Mouse (Mus musculus) limb, embryonic 15.5 days (tissue): ENCODE measurements around the gene Chit1. TPM values are rescaled to one million over a fixed set of nuclear protein-coding genes. Genes with fewer than 3 reads are reported as not detected.
A peak's percentile ranks its signal among the peaks of the same experiment; 100 is the strongest.

Experiments used
- ATAC-seq: fragments of 200-750 bp; cut with Nextera tagmentation; 2 replicates; pipeline ENCODE4 v1.8.0; 2017; ENCODE audit warnings: low read depth, moderate TSS enrichment; ENCODE audit not compliant: insufficient number of reproducible peaks, low FRiP score, low TSS enrichment
- H3K27ac ChIP-seq: fragments of 300-500 bp; sonication (generic); 2 replicates; pipeline ENCODE4 v1.5.1; 2015; ENCODE audit warnings: moderate library complexity, mild to moderate bottlenecking, inconsistent platforms
- H3K27me3 ChIP-seq: fragments of 300-500 bp; sonication (generic); 2 replicates; pipeline ENCODE4 v1.6.1; 2015; ENCODE audit warnings: inconsistent platforms
- H3K36me3 ChIP-seq: fragments of 300-500 bp; sonication (generic); 2 replicates; pipeline ENCODE4 v1.6.1; 2015; ENCODE audit warnings: inconsistent platforms
- H3K4me1 ChIP-seq: fragments of 300-500 bp; sonication (generic); 2 replicates; pipeline ENCODE4 v1.6.1; 2015; ENCODE audit warnings: inconsistent platforms
- H3K4me2 ChIP-seq: fragments of 300-500 bp; sonication (generic); 2 replicates; pipeline ENCODE4 v1.6.1; 2015; ENCODE audit warnings: mild to moderate bottlenecking, inconsistent platforms
- H3K4me3 ChIP-seq: fragments of 300-500 bp; sonication (generic); 2 replicates; pipeline ENCODE4 v1.5.1; 2015; ENCODE audit warnings: mild to moderate bottlenecking, inconsistent platforms
- H3K9ac ChIP-seq: fragments of 300-500 bp; sonication (generic); 2 replicates; pipeline ENCODE4 v1.6.1; 2015; ENCODE audit warnings: inconsistent platforms
- H3K9me3 ChIP-seq: fragments of 300-500 bp; sonication (generic); 2 replicates; pipeline ENCODE4 v1.6.1; 2016; ENCODE audit warnings: inconsistent platforms
- WGBS: fragments of 180-500 bp; shearing (Covaris S2); methylation state at CpG from one replicate; pipeline ENCODE4 v1.1.7; 2015; 5-methylcytosine and 5-hydroxymethylcytosine counted together
- polyA plus RNA-seq: library from polyadenylated mRNA; unstranded; fragments of >200 nt; fragmentation: Nextera tagmentation; extraction: Ambion mirVana; gene quantifications from 2 replicates; pipeline ENCODE4 v1.2.1, GENCODE M21; 2015

Gene Chit1
- polyA plus RNA-seq, 1 experiment from 2014 or later, result 0.59 TPM

DNA sequence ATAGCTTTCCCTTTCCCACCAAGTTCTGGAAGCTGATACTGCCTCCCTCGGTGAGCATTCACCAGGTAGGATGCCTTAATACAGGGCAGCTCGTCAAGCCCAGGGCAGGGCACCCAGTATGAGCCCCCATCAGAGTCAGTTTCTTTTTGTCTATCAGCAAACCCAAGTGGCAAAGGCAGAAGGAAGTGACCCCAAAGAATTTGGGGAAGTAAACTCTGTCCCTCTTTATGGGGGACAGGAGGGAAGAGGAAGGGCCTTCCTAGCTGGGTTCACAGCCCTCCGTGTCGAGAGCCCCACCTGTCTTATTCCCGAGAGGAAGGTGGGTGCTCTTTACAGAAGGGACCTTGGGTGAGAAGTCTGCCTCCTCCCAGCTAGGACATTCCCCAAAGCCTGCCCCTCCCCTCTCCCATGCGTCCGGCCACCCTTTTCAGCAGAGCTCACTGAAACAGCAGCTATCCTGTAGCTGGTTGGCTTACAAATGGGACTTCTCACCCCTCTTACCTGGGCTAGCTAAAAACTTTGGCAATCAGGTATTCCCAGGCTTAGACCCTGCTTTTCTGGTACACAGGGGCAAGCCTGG lies 15.9 kb upstream of the Chit1 start:
- Histone ChIP-seq H3K27me3 (no peaks in the 10 kb centered on the region), H3K9me3 (no peaks in the 10 kb centered on the region), H3K27ac (peak overlapping the region; percentile 79; the same call in 1 of the 2 replicates), H3K4me3 (no peak overlapping the region), H3K36me3 (no peaks in the 10 kb centered on the region), H3K4me2 (no peak overlapping the region), H3K9ac (no peak overlapping the region), H3K4me1 (peaks cover 71% of the 10 kb centered on the region)
- ATAC-seq, result no peak
- WGBS, result 72% methylated on average over 7 of the region's 7 CpGs

DNA sequence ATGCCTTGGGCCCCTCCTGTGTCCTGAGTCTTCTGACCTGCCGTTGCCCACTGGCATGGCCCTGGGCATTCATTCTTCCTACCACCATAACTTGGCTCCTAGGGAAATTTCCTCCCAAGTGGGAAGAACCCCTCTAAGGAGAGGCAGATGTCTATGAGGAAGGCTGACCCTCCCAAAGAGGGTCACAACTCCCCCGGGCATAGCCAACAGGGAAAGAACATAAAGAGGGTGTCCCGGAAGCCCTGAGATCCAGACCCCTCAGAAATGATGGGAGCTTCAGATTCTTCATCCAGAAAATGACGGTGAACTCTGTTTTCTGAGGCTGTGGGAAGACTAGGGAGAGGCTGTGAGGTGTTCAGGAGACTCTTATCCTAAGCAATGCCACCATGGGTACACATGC lies 15.3 kb upstream of the Chit1 start:
- H3K4me2 ChIP-seq, result no peak overlapping the region
- WGBS, result 82% methylated on average over 4 of the region's 4 CpGs
- H3K36me3 ChIP-seq, result no peaks in the 10 kb centered on the region
- no peak overlapping the region for H3K4me3 ChIP-seq
- no peaks in the 10 kb centered on the region for H3K27me3 ChIP-seq
- H3K9me3 ChIP-seq, result no peaks in the 10 kb centered on the region
- H3K4me1 ChIP-seq, result peaks cover 75% of the 10 kb centered on the region
- H3K9ac ChIP-seq, result no peak overlapping the region
- peak overlapping the region; percentile 79 for H3K27ac ChIP-seq
- ATAC-seq, result no peak

DNA sequence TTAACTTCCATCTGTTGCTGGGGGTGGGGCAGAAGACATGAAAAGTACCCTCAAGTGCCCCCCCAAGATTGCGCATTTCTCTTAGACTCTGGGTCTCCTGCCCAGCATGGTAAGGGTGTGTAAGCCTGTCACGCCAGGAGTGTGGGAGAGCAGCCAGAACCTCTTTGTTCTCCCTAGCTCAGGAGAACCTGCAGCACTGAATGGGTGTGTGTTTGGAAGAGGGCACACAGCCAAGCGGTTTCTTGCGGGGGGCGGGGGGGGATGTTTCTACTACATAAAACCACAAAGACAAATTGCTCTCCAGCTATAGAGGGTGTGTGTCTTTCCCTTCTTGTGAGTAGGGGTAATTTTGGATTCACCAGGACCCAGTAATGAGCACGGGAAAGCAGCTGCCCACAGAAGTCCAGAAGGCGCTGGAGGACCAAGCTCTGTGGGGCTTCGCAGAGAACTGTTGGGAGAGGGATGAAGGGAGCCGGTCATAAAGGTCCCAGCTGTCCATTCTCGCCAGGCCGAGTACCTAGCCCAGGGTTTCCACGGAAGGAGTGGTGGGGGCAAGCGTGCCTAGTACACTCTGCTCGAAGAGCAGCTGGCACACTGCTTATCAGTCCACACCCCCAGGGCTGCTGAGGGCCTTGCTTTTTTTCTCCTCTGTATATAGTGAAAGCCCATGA lies 14.6 kb upstream of the Chit1 start:
- Histone ChIP-seq H3K27me3 (no peaks in the 10 kb centered on the region), H3K4me3 (no peak overlapping the region), H3K9me3 (no peaks in the 10 kb centered on the region), H3K36me3 (no peaks in the 10 kb centered on the region), H3K4me2 (no peak overlapping the region), H3K9ac (no peak overlapping the region), H3K4me1 (peaks cover 75% of the 10 kb centered on the region), H3K27ac (peak overlapping the region; percentile 79)
- WGBS, result 36% methylated on average over 14 of the region's 14 CpGs
- ATAC-seq, result no peak

DNA sequence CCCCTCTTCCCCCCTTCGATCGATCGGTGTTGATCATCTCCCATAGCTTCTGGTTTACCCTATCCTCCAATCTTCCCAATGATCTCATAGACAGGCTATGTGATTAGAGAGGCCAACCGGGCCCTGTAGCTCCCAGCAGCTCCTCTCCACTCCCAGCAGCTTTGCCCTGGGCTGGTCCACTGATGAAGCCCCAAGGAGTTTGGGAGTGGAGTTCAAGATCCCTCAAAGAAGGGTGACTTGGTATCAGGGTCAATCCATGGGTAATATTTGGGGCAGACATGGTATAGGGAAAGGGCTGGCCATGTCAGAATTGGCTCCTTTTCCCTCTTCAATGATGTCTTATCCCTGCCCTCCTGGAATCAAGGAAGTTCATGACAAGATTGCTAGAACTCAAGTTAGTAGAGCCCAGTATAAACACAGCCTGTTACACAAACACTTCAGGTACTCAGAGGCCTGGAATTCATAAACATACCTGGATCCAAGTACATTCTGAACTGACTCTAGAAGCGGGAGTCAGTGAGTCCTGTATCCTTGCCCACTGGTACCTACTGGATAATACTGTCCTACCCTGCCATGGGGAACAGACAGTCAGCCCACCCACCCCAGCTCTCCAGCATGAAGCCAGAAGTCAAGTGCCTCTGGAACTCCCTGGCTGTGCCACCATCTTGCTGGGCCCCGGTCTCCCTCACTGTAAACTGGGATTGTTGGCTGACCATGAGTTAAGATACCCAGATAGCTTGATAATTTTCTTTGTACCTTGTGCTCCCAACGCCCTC lies 13.8 kb upstream of the Chit1 start:
- no peak overlapping the region for H3K4me3 ChIP-seq
- no peaks in the 10 kb centered on the region for H3K9me3 ChIP-seq
- ATAC-seq, result no peak
- peak overlapping the region; percentile 79; the same call in 1 of the 2 replicates for H3K27ac ChIP-seq
- no peaks in the 10 kb centered on the region for H3K36me3 ChIP-seq
- no peak overlapping the region for H3K4me2 ChIP-seq
- WGBS, result 92% methylated on average over 7 of the region's 7 CpGs
- no peaks in the 10 kb centered on the region for H3K27me3 ChIP-seq
- H3K9ac ChIP-seq, result no peak overlapping the region
- peaks cover 72% of the 10 kb centered on the region for H3K4me1 ChIP-seq

DNA sequence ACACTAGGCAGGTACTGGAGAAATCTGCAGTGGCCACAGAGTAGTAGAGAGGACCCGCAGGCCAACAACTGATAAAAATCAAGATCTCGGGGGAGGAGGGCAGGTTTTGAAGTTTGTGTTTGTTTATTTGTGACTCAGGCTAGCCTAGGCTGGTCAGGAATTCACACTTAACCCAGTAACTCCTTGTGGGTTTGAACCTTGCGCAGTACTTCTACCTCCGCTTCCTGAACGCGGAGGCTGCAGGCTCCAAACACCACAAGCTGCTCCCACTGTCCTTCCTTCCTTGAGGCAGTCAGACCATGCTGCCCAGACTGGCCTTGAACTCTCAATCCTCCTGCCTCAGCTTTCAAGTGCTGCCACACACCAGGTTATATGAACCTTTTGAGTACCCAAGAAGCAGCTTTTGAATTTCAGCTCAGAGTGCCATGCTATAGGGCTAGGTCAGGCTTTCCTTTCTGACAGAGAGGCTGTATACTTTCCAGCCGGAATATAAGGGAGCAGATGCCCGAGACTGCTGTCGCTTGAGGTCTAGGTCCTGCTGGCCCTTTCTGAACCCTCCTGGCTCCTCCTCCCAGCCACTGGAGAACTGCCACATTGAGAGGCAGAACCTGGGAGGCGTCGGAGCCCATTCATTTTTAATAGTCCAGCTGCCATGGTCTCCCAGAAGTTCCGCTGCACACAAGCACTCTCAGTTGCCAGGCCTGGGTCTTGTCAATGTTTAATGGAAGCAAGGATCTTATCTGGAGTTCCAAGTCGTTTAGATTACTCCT lies 12.9 kb upstream of the Chit1 start:
- no peak overlapping the region for H3K9ac ChIP-seq
- peaks cover 63% of the 10 kb centered on the region for H3K4me1 ChIP-seq
- H3K27me3 ChIP-seq, result no peaks in the 10 kb centered on the region
- H3K4me2 ChIP-seq, result peak overlapping the region; percentile 57; the same call in 1 of the 2 replicates
- no peaks in the 10 kb centered on the region for H3K9me3 ChIP-seq
- H3K27ac ChIP-seq, result peak overlapping the region; percentile 92
- no peaks in the 10 kb centered on the region for H3K36me3 ChIP-seq
- H3K4me3 ChIP-seq, result no peak overlapping the region; the same call in 1 of the 2 replicates
- WGBS, result 49% methylated on average over 13 of the region's 13 CpGs
- no peak for ATAC-seq

DNA sequence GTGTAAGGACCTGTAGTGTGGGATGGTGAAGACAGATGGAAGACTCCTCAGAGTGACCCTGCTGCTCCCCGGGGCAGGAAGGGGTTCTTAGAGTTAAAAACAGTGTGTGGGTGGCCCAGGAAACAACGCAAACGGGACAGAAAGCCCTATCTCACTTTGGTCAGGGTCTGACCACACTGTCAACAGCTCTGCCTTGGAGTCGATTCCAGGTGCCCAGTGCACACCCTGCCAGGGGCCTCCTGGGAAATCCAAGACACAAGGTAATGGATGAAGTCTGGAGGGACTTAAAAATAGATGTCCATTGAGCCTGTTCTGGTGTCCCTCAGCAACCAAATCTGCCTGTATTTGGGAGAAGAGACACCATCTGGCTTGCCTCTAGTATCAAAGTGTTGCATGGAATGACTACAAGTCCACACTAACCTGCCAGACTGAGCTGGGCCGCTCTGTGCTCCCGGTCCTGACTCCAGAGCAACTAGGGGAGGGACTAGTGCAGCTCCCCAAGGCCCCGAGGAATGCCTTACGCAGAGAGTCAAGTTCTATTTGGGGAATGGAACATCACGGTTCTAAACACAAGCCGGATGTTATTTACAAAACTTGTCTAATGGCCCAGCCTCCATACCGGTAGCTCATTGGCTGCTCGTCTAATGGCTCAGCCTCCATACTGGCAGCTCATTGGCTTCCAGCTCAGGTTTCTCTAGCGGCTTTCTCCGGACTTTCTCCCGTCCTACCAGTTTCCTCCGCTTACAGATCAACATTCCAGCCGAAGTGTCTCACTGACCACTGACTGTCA lies 12.1 kb upstream of the Chit1 start:
- Histone ChIP-seq H3K9me3 (no peaks in the 10 kb centered on the region), H3K4me1 (peaks cover 60% of the 10 kb centered on the region), H3K36me3 (no peaks in the 10 kb centered on the region), H3K4me3 (peak overlapping the region; percentile 42), H3K27ac (peak overlapping the region; percentile 92), H3K9ac (no peak overlapping the region), H3K4me2 (peak overlapping the region; percentile 57), H3K27me3 (no peaks in the 10 kb centered on the region)
- 6% methylated on average over 17 of the region's 17 CpGs for WGBS
- peak; percentile 80 for ATAC-seq

DNA sequence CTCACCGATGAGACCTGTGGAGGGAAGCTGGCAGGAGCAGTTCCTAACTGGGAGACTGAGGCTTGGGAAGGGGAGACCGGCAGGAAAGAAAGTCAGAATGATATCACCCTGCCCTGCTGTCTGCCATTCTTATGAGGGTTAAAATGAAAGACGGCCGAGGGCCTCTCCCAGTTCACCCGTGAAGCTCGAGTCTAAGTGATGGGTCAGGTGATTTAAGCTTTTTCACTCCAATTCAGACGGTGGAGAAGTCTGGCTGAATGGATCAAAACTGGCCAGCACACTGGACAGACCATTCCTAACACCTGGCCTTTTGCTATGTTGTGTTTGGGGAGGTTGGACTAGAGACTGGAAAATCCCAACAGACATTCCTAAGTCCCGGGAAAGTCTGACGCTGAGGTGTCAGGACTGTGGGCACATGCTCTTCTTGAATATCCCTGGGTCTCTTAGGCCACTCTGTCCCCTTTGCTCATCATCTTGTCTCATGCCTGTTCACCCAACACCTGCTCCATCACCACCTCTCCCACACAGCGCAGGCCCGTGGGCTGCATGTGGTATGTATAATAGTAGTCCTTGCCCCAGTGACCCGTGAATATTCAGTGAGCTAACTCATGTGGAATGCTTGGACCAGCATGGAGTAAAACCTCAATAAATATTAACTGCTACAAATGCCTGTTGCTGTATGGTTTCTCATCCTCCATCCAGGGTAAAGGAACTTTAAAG lies 11.4 kb upstream of the Chit1 start:
- Histone ChIP-seq H3K4me1 (peaks cover 61% of the 10 kb centered on the region), H3K9ac (no peak overlapping the region), H3K27me3 (no peaks in the 10 kb centered on the region), H3K36me3 (no peaks in the 10 kb centered on the region), H3K9me3 (no peaks in the 10 kb centered on the region), H3K4me3 (peak overlapping the region; percentile 42), H3K27ac (peak overlapping the region; percentile 92), H3K4me2 (peak overlapping the region; percentile 57)
- no peak for ATAC-seq
- WGBS, result 17% methylated on average over 12 of the region's 12 CpGs

DNA sequence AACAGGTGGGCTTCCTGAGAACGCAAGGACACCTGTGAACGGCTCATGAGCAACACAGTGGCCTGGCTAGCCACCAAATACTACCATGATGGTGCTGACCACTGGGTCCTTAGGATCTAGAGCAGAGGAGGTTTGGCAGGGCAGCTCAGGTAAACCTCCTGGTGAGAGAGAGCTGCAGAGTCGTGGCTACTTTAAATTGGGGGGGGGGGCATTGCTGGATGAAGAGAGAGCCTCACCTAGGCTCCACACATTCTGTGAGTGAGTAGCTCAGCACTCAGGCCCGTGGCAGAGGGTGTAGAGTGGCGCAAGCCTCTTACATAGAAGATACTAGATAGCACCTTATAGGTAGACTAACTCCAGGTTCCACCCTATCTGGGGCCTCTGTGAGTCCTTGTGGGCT lies 10.6 kb upstream of the Chit1 start:
- H3K9me3 ChIP-seq, result no peaks in the 10 kb centered on the region
- no peaks in the 10 kb centered on the region for H3K36me3 ChIP-seq
- no peaks in the 10 kb centered on the region for H3K27me3 ChIP-seq
- peaks cover 55% of the 10 kb centered on the region for H3K4me1 ChIP-seq
- H3K27ac ChIP-seq, result peak overlapping the region; percentile 92
- no peak overlapping the region for H3K9ac ChIP-seq
- ATAC-seq, result no peak
- 73% methylated on average over 5 of the region's 5 CpGs for WGBS
- H3K4me3 ChIP-seq, result no peak overlapping the region
- H3K4me2 ChIP-seq, result no peak overlapping the region

DNA sequence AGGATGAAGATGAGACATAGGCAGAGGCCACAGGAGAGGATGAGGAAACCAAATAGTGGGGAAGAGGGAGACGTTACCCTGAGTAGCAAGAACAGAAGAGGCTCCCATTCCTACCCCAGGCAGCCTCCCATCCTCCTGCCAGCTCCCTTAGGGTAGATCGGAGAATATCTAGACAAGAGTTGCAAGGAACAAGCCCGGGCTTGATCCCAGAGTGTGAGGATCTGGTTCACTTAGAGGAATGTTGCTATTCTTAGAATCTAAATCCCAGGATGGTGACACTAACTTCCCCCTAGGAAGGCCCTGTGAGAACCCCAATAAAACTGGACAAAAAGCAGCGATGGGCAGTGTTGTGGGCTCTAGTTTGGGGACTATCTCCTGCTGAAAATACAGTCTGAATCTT lies 10.1 kb upstream of the Chit1 start:
- Histone ChIP-seq H3K9me3 (no peaks in the 10 kb centered on the region), H3K4me3 (no peak overlapping the region), H3K36me3 (no peaks in the 10 kb centered on the region), H3K4me1 (peaks cover 49% of the 10 kb centered on the region), H3K27ac (peak overlapping the region; percentile 92; the same call in 1 of the 2 replicates), H3K4me2 (no peak overlapping the region), H3K9ac (no peak overlapping the region), H3K27me3 (no peaks in the 10 kb centered on the region)
- WGBS, result 56% methylated on average over 4 of the region's 4 CpGs
- ATAC-seq, result no peak

DNA sequence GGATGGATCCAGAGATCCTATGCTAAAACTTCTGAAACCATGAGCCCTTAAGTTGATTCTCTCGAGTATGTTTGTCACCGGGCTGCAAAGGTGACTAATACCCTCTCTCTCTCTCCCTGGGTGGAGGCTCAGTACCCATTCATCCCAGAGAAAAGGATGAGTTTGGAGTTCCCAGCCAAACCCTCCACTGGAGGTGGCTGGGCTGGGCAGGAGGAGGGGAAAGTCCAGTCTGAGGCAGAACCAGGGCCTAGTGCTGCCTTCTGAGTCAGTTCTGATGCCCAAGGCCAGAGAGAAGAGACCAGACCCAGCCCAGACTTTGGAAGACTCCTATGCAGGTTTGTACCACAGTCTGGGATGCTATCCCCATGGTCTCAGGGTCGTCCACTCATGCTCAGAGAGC lies 9.4 kb upstream of the Chit1 start:
- Histone ChIP-seq H3K9ac (no peak overlapping the region), H3K9me3 (no peaks in the 10 kb centered on the region), H3K4me3 (no peak overlapping the region), H3K27ac (no peak overlapping the region), H3K4me1 (peaks cover 43% of the 10 kb centered on the region), H3K36me3 (no peaks in the 10 kb centered on the region), H3K27me3 (no peaks in the 10 kb centered on the region), H3K4me2 (no peak overlapping the region)
- ATAC-seq, result no peak
- 64% methylated on average over 3 of the region's 3 CpGs for WGBS

DNA sequence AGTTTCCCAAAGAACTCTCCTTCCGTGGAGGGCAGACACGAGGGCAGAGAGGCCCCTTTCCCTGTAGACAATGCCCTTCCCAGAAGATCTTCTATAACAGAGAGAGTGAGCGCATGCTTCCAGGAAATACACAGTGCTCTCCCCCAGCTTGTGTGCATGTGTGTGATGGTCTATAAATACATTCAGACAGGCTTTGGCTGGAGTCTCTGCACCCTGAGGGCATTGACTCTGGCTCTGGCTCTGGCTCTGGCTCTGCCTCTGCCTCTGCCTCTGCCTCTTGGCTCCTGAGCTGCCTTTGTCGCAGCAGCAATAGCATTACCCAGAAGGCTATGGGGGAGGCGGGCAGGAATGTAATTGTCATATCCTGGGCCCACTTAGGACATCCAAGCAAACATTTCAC lies 7.2 kb upstream of the Chit1 start:
- Histone ChIP-seq H3K4me1 (peaks cover 23% of the 10 kb centered on the region), H3K4me3 (no peak overlapping the region), H3K27me3 (no peaks in the 10 kb centered on the region), H3K9ac (no peak overlapping the region), H3K36me3 (no peaks in the 10 kb centered on the region), H3K9me3 (no peaks in the 10 kb centered on the region), H3K27ac (peak overlapping the region; percentile 48), H3K4me2 (no peak overlapping the region)
- no peak for ATAC-seq
- 43% methylated on average over 5 of the region's 5 CpGs for WGBS
